Mouse (Mus musculus): Measurements from ENCODE around the gene Rom1.
"Not testable (repeated sequence)": the region's sequence is repeated elsewhere in the genome, so short reads cannot be mapped to it uniquely, and the experiment has no call there.

The Rom1 gene

DNA sequence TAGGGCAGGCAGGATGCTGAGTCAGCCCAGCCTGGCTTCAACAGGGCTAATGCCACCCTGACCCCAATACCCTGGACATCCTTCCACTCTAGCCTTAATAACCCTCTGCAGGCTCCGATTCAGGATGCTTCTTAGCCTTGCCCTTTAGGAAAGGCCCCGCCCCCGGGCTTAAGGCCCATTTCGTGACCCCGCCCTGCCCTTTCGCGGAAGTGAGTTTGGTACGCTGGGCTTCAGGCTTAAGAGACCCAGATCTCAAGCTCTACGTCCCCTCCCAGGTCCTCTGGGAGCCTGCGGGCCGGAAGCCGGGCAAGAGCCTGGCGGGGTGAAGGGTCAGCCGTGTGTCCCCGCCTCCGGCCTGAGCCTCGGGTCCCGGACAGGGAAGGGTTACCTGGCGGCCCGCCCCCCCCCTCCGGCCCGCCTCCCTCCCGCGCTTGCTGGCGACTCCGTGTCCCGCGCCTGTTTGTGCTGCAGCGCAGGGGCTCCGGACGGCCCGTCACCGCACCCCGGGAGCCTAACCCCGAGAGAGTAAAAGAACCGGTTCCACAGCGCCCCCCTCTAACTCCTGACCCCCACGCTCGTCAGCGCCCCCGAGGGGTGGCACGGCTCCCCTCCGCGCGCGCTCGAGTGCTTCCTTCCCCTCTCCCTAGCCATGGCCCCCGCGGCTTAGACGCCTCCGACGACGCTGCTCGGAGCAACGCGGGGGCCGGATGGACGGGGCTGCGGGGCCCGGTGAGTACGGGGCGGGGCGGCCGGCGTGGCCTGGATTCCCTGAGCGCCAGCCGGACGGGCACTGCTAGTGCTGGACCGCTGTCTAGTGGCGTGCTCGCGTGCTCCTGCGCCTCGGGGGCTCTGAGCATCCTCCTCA lies at the start of gene Rom1, which contains the start of gene Eml3:
TSS of gene Rom1 (minus strand) at position 133 of the 865 bp plus-strand sequence.
TSS of gene Eml3 (plus strand) at position 329 of the 865 bp plus-strand sequence.
- peak; percentile 94 to 95 for DNase-seq

DNA sequence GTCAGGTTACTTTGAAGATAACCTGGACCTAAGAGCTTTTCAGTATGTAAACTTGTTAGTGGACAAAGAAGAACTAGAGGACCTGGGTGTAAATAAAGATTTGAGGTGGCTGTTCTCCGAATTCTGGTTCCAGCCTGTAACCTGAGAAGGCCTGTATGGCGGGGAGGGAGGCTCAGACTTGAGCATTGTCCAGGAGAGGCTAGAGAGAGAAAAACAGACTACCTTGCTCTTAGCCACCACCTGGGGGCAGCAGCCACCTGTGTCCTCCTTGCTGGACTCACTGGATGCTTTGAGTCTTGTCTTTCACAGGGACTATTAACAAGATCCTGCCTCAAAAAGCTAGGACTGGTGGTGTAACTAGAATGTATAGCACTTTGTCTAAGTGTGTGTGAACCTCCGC lies 47.4 kb upstream of the Rom1 start:
- peak; percentile 61 to 77 for DNase-seq

DNA sequence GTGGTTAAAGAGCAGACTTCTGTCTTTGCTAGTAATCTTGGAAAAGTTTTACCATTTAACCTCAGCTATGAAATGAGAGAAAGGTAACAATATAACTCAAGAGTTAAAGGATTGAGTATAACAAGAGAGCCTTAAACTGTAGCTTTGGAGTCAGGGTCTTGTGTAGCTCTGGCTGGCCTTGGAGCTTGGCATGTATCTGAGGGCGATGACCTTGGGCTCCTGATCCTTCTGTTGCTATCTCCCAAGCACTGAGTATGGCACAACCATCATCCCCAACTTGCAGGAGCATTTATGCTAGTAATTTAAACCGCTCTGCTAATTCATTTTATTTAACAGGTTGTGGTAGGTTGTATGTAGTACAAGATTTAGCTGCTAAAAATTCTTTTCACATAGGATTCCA lies 46.3 kb upstream of the Rom1 start:
- no peak for DNase-seq

DNA sequence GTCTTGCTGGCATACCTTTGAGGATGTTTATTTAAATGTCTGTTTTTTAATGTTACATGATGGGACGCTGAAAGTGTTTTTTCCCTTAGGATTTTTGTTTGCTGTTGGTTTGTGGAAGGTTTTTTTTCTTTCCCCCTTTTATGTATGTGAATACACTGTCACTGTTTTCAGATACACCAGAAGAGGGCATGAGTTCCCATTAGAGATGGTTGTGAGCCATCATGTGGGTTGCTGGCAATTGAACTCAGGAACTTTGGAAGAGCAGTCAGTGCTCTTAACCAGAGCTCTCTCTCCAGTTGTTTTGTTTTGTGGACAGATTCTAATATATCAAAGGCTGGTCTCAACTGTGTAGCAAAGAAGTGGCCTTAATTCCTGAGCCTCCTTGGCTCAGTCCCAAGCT lies 45.5 kb upstream of the Rom1 start:
- no peak for DNase-seq

DNA sequence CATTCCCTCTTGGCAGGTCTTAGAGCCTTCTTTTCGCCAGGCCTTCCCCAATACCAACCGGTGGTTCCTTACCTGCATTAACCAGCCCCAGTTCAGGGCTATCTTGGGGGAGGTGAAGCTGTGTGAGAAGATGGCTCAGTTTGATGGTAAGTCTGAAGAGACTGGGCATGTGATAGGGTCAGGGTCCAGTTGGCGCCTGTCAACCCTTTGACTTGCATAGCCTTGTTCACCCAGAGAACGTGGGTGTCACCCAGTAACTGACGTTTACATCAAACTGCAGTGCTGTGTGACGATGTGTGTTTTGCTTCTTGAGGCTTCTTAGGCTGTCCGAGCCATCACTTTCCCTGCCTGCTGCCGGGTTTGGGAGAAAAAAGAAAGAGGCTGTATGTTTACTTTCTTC lies 43.3 kb upstream of the Rom1 start:
- not testable (repeated sequence) for DNase-seq

DNA sequence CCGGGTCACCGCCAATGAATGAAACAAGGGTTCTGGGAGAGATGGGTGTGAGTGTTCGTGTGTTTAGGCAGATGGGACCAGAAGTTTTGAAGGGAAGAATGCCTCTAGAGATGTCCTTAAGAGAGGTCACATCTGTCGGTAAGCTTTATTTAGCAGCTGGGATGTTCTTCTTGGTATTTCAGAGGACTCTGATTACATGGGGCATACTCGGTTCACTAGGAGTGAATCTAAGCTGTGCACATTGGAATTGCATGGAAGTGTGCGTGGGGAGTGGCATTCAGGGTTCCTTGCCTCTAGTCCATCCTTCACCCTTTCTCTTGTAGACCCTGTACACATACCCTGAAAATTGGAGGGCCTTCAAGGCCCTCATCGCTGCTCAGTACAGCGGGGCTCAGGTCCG lies 38.7 kb upstream of the Rom1 start:
- DNase-seq: no peak

DNA sequence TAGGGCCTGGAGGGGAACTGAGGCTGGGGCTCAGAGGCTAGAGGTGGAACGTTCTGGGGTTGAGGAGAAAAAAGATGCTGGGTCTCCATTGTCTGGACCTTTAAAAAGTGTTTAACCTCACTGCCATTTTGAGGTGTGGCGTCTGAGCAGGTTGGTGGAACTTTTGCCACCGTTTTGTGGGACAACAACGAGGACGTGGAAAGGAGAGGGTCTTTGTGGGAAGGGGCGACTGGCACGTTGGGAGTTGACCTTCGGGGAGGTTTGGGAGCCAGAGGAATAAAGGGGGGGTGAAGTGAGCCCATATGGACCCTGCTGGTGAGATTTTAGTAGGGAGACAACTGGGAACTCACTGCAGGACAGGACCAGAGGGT lies 38.2 kb upstream of the Rom1 start:
- DNase-seq: no peak

DNA sequence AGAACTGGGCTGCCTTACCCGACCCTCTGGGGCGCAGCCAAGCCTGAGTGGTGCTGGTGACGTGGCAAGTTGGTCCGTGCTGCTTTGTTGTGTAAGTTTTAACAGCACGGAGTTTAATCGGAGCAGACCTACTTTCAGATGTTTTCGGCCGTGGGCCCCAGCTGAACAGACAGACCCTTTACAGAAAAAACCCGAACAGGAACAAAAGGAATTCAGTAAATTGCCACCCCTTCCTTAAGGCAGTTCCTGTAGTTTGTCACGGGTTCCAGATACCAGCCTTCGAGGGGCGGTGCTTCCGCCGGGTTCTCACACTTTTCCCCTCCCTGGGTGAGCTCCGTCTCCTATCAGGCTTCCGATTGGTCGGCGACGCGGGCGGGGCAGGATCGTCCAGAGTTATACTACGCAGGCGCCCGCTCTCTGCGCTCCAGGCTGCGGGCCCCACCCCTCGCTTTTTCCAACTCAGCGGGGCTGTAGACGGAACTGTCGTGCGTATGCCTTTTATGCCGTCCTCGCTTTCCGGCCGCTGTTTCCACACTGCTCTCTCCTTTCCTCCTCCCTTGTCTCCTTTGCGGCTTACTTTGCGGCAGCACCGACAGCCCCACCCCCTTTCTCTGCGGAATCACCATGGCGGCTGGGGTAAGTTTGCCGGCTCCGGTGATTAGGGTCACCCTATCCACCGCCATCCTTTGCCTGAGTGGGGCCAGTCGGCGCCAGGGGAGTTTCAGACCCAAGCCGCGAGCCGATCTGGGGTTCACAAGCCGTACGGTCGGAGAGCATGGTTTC lies 37.6 kb upstream of the Rom1 start, which contains the start of gene Eef1g:
TSS of gene Eef1g (plus strand) at position 452 of the 783 bp plus-strand sequence.
- DNase-seq: peak; percentile 100

DNA sequence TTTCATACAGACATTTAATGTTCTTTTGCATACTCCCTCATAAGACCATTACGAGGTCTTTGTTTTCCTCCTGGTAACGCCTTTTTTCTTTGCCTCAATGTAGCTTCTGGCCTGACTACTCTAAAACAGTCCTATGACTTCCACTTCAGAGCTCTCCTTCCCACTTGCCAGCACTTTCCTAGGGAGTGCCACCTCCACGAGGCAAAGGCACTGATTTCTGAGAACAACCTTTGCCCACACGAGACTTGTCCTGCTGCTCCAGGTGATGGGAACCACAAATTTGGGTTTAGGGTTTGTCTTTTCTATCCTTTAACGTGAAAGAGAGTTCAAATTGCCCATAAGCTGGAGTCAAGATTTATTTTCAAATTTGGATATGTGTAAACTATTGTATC lies 37.0 kb upstream of the Rom1 start:
- DNase-seq: peak in 1 of 2 experiments; percentile 39

DNA sequence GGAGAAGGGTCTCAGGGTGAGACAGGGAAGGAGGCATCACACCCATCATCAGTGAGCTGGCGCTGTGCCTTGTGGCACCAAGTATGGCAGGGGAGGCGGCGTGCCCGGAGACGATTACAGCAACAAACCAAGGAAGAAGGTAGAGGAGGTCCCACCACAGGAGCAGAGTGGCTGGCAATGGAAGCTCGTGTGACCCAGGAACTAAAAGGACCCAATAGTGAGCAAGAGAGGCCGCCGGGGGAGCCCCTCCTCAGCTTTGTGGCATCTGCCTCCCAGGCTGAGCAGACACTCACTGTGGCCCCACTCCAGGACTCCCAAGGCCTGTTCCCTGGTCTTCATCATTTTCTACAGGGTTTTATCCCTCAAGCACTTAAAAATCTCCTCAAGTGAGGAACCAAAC lies 36.6 kb upstream of the Rom1 start:
- peak in 1 of 2 experiments; percentile 26 for DNase-seq

DNA sequence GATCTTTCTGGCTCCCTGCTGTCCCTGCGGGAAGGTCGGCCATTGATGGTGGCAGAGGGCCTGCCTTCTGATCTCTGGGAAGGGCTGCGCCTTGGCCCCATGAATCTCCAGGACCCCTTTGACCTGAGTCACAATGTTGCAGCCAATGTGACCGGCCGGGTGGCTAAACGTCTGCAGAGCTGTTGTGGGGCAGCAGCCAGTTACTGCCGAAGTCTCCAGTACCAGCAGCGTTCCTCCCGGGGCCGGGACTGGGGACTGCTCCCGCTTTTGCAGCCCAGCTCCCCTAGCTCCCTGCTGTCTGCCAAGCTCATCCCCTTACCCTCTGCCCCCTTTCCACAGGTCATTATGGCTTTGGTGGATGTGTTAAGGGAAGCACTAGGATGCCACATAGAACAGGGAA lies 35.9 kb upstream of the Rom1 start:
- no peak for DNase-seq

DNA sequence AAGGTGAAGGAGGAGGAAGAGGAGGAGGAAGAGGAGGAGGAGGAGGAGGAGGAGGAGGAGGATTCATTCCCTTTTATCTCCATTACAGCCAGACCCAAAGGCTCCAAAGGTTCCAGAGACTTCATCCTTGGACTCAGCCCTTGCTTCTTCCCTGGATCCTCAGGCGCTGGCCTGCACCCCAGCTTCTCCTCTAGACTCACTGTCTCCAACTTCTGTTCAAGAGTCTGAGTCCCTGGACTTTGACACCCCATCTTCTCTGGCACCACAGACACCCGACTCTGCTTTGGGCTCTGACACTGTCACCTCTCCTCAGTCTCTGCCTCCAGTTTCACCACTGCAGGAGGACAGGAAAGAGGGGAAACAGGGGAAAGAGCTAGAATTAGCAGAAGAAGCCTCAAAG lies 33.1 kb upstream of the Rom1 start:
- no peak for DNase-seq

DNA sequence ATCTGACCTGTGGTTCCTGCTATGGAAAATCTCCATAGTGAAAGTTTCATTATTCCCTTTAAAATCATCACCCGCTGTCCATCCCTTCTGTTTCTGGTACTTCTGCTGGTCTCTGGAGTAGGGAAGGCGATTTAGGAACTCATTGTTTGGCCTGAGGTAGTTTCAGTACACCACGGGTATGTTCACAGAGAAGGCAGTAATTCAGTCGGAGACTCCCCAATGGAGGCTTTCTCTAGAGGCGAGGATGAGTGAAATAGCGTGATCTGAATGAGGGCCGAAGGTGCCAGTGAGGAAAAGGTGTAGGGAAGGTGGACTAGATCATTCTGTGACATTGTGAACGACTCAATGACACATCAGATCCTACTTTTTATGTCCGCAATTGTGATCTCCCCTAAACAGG lies 25.0 kb upstream of the Rom1 start:
- DNase-seq: no peak

DNA sequence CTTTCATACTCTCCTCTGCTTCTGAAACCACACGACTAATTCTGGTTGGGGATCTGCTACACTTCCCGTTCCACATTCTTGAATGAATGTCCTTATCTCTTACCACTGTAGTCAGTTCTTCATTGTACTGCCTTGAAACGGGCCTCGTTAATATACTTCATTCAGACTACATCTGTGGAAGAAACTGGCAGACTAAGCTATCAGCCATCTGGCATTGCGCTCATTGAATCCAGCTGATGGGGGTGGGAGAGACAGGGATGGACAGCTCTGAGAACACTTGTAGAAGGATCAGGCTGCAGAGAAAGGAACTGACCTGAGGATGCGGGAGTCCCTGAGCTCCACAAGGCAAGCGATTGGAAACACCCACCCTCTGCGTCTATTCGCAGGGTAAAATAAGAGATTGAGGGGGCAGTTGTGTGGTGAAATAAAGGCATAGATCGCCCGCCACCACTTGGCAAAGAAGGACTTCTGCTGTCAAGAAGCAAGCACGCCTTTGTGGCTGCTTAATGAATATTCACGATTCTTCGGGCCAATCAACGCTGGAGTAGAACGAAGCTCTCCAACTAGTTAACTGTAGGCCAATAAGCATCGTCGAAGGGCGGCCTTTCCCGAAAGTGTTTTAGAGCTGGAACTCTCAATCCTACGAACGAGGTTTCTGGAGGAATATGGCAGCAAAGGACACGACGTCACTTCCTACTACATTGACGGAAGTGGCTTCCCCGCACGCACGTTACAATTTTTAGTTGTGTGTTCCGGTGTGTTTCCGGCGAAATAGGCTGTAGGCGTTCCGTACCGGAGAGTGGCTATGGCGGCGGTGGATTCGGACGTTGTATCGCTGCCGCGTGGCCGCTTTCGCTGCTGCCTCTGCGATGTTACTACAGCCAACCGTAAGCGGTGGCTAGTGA lies 24.2 kb upstream of the Rom1 start, which contains the start of gene Tut1:
TSS of gene Tut1 (plus strand) at position 713 of the 905 bp plus-strand sequence.
- DNase-seq: peak; percentile 94

DNA sequence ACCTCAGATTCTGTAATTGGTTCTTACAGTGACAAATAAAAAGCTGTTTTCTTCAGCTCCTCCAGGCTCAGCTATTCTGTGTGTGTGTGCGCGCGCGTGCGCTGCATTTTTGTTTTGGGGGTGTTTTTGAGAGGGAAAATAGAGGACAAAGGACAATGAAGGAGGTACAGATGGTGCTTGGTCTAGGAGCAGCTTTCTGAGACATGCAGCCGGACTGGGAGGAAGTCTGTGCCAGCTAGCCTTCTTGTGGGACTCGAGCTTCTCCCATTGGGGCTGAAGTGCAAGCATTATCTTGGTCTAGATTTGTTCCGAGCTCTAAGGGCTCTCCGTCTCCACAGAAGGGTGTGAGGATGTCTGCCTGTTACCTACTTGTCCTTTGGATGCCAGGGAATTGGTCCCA lies 23.1 kb upstream of the Rom1 start:
- no peak for DNase-seq

DNA sequence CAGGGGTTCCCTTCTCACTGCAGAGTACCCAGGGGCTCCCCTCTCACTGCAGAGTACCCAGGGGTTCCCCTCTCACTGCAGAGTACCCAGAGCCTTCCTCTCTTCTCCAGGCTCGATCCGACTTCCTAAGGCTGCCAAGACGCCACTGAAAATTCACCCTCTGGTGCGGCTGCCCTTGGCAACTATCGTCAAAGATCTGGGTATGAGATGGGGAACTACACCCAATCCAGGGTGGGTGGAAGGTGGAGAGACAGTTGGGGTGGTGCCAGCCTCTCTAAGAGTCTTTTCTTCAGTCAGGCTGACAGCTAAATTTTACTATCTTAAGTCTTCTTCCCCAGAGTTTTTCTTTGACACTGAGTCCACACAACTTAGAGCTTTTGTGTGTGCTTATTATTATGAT lies 21.0 kb upstream of the Rom1 start:
- DNase-seq: no peak

DNA sequence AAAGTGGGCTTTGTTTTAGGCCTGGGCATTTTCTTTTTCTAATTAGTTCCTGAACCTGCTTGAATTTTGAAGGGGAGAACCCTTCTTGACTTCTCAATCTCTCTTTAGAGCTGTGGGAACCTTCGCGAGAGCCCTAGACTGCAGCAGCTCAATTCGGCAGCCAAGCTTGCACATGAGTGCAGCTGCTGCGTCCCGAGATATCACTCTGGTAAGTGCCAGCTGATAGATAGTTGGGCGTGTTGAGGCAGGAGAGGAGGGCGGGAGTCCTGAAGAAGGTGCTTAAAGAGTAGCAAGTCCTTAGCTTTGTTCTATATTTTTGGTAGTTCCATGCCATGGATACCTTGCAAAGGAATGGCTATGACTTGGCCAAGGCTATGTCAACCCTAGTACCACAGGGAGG lies 17.8 kb upstream of the Rom1 start:
- no peak for DNase-seq

DNA sequence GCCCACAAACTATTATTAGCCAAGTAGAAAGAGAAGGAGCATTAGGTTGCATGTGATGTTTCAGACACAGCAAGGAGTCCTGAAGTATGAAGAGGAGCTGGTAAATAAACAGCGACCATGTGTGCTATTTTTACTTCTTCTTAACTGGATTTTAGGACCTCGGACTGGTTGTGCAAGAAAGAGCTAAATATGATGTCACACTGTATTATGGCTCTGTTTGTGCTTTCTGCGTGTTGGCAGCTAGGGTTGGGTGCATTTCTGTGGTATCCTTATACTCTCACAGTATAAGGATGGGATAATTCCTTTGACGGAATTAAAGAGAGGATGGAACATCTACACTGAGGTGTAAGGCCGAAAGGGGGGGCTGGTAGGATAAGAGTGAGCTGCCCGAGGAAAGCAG lies 16.1 kb upstream of the Rom1 start:
- DNase-seq: no peak

DNA sequence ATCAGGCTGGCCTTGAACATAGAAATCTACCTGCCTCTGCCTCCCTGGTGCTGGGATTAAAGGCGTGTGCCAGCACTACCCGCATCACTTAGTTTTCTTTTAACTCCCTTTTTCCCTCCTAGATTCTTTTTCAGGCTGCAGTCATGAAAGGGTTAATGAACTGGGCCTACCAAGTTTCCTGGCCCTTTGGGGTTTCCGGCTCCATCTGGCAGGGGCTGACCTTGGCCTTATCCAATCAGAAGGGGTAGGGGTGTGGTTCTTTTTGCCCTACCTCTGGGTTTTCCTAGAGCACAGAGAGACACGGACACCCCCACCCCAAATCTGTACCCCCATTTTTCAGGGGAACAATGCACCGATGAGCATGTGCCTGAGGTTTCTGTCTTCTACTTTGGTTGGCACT lies 15.6 kb upstream of the Rom1 start:
- peak; percentile 67 to 71 for DNase-seq

DNA sequence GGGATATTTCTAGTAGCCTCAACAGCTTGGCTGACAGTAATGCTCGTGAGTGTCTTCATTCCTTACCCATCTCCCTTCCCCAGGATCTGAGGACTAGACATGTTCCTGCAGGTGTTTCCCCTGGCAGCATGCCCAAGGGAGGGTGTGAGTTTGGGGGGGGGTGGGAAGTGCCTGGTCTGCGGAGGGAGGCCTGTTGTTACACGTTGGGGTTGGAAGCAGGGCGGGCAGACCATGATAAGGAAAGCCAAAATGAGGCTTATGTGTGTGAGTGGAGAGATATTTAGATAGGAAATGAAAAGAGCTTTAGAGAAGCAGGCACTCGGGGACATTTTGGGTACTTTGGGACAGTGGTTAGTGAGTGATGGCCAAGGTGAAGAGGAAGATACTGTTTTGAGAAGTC lies 14.9 kb upstream of the Rom1 start:
- DNase-seq: no peak

DNA sequence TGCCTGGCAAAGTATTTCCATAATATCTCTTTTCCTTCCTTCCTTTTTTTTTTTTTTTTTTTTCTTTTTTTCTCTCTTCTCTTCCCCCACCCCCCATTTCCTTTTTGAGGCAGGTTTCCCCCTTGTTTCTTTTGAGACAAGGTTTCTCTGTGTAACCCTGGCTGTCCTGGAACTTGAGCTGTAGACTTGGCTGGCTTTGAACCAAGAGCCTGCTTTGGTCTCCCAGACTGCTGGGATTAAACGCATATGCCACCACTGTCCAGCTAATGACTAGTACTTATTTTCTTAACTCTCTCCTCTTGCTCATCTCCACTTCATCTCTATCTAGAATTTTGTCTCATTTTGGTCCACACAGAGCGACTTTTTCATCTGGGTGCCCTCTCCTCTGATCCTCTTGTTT lies 13.9 kb upstream of the Rom1 start:
- no peak for DNase-seq

DNA sequence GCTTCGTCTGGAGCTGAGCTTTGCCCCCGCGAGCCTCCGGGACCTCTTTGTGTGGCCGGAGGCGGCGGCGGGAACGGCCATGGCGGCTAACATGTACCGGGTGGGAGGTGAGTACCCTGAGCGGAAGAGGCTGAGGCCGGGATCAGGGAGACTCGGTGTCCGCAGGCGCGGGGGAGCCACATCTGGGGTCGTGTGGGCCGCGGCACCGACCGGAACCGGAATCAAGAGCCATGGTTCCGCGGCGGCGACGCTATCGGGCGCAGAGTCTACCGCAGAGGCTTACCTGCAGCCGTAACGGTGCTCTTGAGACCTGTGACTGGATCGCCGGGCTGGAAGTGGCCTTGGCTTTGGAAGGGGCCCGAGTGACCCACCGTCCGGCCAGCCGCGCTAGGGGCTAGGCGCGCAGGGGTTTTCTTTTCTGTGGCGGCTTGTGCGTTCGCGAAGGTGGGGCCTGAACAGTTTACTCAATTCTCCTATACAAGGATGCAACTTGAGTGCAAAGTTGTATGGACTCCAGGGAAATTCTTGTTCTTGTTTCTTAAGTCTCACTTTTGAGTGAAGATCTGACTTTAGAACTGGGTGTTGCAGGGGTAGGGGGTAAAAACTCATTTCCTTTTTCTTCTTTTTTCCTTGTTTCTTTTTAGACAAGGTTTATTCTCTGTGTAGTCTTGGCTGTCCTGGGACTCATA lies 13.3 kb upstream of the Rom1 start:
- DNase-seq: peak in 1 of 2 experiments; percentile 59

All from lung, adult 18-20 months (tissue).